Mouse (Mus musculus) heart, adult 2 months (tissue): ENCODE data around the gene Ror2.

Experiments used
- CTCF ChIP-seq: fragments of 200-600 bp; IDR thresholded peaks from 2 replicates; pipeline ENCODE4 v1.8.1; 2022; ENCODE audit warnings: antibody characterized with exemption, mild to moderate bottlenecking, moderate library complexity
- EP300 ChIP-seq: fragments of 200-500 bp; IDR thresholded peaks from 2 replicates; pipeline ENCODE4 v1.6.1; 2011; ENCODE audit warnings: low read depth, low read length, control low read depth; ENCODE audit not compliant: insufficient read depth

GRCm38 (mm10) chr13:53195951-53196677, 89.8 kb downstream of the Ror2 start:
- TF ChIP-seq CTCF, result no peak
- no peak for TF ChIP-seq EP300
